Mouse (Mus musculus) ovary, postnatal 14 days (tissue): ENCODE results near the gene Mob1b.

Source experiments
- DNase-seq: peaks from one replicate; pipeline ENCODE4 v3.0.0; 2022; ENCODE audit warnings: low spot score

Gene Mob1b

DNA sequence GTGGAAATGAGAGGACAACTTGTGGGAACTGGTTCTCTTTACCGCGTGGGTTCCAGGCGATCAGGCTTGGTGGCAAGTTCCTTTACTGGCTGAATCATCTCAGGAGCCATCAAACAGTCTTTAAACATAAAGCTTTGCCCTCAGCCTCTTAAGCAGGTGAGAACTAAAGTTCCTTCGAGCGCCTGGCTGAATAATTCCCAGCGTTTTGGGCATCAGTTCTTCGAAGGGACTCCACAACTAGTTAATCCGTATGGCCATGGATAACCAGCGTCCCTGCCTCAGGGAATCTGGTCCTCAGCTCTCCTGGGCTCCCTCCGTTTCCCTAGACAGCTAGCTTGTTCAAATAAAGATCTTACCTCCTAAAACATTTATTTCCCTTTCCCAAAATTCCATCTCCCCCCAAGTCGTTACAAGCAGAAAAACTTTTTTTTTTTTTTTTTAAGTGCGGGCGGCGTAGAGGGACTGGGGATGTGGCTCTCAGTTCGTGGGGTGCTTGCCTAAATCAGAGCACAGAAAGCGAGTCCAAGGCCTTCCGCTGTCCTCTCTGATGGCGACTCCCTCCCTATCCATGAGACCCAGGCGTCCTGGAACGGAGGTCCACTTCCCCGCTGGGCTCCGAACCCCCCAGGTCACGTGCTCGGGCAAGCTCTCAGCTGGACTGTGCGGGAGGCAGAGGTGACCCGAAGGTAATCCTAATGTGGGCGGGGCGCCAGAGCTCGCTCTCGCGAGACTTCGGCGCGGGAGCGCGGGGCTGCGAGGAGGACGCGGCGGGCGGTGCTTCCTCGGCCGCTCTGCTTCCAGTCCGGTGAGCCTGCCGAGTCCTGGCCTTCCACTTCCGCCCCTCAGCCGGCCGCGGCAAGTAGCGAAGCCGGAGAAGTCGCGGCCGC lies at the start of gene Mob1b:
Gene Mob1b (plus strand): TSS at position 740 of the 887 bp plus-strand sequence.
- peak; percentile 99 for DNase-seq

DNA sequence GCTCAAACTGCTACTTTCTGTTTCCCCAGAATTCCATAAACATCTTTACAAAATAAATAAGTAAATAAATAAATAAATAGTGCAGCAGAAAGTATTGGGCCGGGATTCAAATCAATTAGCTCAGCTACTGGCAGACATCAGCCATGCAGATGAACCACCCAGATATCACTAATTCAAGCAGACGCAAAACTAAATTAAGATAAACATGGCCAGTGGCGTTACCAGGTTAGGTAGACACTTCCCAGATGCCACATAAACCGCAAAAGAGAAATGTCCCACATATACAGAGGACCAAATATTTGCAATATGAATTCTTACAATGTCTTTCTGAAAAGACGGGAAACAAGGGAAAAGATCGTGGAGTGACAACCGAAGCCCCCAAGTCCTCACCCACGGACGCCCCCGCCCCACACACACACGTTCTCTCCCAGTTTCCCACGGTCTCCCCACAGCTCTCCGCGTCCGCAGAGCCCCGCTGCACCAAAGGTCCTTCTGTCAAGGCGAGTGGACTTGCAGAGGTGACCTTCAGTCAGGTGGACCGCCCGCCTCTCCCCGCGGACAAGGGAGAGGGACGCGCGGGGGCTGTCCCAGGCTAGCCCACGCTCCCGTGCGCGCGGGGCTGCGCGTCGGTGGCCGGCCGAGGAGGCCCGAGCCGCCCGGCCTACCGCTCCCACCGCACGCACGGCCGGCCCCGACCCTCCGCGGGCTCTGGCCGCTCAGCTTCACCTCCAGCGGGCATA lies 45.8 kb upstream of the Mob1b start:
- DNase-seq, result peak; percentile 6

DNA sequence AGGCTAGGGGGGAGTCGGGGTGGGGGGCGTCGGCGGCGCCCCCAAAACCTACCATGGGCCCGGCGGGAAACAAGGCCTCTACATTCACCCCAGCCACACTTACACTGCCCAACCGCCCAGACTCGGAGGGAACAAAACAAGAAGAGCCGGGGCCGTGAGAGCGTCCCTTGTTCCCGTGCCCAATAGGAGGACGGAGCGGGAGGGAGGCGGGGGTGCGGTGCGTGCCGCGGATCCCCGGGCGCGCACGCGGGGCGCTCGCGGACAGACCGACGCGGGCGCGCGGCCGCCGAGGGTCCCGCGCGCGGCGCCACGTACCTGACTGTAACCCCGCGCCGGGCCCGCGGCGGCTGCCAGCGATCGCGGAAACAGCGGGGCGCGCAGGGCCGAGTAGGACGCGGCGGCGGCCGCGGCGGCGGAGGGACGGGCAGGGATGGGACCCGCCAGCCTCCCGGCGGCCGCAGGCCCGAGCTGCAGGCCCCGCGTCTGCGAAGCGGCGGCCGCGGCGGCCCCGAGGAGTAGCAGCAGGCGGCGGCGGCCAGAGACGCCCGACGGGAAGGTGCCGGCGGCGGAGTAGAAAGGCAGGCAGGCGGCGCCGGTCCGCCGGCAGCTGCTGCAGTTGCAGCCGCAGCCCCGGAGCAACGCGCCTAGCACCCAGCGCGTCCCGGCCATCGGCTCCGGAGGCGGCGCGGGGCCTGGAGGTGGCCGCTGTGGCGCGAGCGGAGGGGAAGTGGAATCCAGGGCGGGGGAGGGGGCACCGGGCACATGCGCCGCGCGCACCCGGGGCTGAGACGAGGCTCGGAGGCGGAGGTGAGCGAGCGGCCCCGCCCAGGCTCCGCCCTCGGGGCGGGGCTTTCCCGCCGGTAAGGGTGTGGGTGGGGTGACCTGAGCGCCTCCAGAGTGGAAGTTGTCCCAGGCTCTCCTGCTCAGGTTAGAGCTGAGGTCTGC lies 44.9 kb upstream of the Mob1b start, which contains the start of gene Grsf1:
Gene Grsf1 (minus strand): TSS at position 729 of the 945 bp plus-strand sequence.
- peak; percentile 85 for DNase-seq

DNA sequence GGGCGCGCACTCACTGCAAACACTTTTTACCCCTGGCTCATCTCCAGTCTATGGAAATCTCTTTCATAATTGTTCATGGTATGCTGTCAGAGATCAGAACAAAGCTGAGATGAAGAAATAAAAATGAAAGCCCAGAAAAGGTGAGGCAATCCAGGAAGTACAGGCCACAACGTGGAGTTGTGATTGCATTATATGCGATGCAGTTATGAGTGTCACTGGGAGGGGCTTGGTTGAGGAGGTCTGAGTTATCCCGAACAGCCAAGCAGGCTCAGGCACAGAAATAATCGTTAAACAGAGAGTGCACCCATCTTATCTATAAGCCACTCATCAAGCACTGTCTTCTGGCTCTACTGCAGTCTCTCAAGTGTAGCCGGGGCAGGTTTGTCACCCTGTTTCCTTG lies 41.7 kb upstream of the Mob1b start:
- no peak for DNase-seq

DNA sequence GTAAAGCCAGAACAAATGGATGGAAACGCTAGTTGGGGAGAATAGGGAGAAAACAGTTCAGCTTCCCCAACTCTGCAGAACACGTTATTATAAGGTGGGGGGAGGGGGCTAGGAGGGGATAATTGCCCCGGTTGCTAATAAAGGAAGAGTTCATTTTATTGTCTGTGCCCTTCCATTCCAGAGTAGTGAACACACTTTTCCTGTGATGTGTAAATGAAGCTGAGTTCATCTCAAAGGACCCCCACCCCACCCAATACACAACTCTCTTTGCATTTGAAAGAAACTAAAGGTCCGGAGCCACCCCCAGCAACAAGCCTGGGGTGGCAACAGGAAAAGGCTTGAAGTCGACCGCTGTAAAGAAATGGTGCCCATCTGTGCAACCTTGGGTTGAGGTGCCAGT lies 41.3 kb upstream of the Mob1b start:
- DNase-seq, result no peak

DNA sequence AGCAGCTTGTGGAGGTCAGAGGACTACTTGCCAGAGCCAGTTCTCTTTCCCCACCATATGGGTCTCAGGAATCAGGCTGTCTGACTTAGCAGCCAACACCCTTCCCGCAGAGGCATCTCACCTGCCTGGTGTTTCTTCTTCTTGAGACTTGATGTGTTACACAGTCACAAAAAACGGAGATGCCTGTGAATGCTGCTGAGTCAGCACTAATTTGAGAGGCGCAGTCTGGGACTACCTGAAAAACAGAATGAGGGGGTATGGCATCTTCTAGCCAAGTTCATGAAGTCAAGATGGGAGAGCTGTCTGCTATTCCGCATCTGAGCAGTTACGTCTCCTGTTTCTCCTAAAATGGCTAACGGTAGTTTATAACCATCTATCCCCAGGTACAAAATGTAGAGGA lies 40.1 kb upstream of the Mob1b start:
- no peak for DNase-seq

DNA sequence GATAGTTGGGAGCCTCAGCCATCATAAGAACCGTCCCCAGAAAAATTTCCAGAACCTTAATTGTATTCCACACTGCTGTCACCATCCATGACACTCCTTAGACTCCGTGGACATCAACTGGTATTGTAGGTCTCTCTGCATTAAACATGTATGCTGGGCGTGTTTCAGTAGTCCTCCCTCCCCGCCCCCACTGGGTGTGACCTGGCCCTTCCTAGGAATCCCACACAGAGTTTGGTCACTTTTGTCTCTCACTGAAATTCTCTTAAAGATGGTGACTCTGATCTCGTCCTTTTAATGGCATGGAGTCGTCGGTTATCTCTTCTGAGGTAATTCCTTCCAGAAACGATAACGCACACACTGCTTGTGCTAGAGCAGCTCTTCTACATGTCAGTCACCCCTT lies 36.9 kb upstream of the Mob1b start:
- DNase-seq, result no peak

DNA sequence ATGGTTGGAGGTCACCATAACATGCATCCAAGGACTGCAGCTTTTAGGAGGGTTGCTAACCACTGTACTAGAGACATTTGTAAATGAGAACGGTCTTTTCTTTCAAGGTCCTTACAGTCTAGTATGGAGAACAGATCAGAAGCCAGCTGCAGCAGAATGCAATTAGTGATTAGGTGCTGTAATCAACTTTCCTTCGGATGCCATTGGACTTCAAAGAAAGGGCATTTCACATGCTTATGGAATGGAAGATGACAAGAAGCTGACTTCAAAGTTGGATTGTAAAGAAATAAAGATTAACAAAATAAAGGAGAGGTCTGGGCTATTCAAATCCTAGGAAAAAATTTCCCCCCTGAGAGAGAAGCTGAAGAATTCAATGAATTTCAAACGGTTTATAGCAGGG lies 36.4 kb upstream of the Mob1b start:
- no peak for DNase-seq

DNA sequence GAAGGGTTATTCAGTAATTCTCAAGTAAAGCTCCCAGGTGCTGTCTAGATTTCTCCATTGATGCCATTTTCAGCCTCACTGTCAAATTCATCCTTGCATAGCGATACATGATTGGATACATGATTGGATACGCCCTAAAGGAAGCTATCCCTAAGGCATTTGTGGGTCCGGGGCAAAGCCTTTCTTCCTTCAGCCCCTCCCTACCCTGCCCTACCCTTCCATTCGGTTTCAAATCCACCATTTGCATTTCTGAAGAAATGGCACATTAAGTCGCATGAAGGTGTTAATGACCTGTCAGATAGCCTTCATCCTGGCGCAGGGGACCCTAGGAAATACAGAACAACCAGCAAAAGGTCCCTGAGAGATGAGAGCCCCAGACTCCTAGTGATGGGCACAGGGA lies 35.3 kb upstream of the Mob1b start:
- no peak for DNase-seq

DNA sequence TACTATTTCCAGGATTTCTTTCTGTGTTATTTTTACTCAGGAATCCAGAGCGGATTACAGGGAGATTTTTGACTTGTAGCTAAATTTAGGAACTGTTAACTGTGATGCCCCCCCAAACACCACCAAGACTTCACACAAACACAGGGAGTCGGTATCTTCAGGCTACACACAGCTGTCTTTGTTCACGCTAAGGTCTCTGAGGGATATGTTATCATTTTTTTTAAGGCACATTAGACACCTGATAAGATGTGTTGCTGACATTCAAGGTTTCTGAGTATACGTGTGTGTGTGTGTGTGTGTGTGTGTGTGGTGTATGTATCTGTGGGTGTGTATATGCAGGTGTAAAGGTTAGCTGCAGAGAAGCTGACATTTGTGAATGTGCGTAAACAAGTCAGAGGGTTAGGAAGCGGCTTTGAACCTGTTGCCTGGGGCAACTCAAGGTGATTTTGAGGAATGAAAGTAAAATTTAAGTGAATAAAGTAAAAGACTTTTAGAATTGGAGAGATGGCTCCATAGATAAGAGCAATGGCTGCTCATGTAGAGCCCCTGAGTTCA lies 34.8 kb upstream of the Mob1b start:
- no peak for DNase-seq

DNA sequence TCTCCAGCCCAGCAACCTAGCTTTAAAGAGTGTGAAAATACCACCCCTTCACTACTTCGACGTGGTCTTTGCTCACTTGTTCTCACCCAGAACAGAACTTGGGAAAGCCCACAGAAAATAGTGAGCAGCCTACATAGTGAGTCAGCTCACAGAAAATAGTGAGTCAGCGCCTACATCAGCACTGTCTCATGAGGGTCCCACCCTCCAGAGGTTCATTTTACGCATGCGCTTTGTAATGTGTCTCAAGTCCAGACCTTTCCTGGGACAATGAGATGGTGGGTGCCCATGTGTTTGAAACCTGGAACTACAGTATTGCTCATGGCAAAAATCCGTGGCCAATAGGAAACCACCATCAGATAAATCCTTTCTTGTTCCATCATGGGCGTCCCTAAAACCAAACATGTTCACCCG lies 32.7 kb upstream of the Mob1b start:
- no peak for DNase-seq

DNA sequence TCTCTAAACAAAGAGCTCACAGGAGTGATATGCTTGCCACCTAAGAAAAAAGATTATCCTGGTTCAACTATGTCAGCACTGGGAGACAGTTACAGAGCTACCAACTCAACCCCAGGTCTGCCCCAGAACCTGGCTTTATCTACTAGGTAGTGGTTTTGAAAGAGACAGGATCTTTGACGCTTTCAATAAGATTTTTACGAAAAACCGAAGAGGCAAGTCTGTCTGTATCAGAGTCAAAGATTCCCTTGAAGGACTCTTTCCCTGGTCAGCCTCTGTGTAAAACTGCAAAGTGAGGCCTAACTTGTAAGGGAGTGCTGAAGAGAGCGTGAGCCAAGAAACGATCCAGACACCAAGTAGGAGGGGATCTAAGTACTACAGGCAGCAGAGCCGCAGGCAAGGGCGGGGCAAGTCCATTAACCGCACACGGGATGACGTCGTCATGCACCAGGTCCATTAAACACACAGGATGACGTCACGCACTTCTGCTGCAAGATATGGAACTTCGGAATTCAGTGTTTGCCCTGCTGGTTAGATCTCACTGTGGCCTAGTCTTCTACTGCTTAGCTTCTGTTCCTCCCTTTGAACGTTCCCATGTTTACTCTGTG lies 32.0 kb upstream of the Mob1b start:
- no peak for DNase-seq

DNA sequence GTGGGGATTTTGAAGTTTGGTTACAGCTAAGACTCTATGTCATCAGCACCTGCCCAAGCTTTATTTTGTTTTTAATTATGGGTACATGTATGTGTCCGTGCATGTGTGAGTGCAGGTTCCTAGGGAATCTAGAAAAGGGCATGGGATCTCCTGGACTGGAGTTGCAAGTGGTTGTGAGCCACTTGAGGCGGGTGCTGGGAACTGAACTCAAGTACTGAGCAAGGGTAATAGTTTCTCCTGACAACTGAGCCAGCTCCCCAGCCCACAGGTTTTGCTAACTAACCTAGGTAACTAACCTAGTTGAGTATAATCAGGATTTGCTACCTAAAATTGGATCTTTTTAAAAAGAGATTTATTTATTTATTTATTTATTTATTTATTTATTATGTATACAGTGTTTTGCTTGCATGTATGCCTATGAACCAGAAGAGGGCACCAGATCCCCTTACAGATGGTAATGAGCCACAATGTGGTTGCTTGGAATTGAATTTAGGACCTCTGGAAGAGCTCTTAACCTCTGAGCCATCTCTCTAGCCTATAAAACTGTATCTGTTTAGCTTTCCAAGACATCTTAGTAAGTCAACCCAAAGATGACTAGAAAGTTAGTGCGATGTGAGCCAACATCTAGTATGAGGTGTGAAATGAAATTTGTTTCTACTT lies 31.2 kb upstream of the Mob1b start:
- DNase-seq, result no peak

DNA sequence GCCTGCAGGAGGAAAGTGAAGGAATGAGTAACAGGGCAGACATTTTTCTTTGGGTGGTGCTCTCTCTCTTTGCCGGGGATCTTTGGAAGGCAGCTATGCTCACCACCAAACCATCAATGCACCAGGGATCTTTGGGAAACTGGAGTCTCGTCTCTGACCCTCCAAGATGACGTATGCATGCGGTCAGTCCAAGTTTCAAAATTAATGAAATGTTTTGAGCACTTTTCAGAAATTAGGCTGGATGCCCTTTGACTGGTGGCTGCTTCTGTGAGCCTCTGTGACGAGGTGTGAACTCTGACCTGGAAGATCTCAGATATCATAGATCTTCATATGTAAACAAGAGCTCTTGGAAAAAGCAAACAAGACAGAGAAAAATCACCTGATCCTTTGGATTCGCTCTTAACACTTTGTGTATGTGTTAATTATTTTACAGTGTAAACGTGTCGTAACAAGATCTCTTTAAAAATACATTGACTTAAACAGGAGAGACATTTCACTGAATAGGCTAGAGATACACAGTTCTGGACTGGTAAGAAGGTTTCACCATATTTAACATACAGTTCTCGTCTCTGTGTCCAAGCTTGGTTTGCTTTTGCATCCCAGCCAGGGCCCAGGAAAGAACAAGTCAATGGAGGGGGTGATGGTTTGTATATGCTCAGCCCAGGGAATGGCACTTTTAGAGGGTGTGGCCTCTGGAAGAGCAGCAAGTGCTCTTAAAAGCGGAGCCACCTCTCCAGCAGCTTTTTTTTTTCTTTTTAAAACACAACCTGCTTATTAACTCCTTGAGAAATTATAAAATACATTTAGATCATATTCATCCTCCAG lies 29.8 kb upstream of the Mob1b start:
- no peak for DNase-seq

DNA sequence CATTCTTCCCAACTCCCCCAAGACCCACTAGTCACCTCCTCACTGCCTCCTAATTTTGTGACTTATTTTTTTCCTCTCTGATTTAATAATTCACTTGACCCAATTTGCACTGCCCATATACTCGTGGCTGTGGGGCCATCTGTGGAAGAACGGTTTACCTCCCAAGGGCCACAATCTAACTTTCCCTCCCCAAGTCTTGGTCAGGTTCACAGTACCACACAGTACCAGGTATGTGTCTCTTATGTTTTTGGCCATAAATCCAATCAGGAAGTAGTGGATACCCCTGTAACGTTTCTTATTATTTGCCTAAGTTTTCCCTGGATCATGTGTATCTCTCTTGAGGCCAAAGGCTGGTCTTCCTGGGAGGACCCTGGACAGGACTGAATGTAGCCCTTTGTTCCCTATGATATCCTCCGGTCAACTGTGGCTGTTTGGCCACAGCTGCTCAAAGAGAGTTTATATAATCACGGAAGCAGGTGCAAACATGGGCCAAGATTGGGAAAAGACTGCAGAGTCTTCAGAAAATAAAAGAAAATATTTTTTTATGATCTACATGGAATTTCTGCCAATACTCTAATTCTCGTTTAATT lies 29.1 kb upstream of the Mob1b start:
- no peak for DNase-seq

DNA sequence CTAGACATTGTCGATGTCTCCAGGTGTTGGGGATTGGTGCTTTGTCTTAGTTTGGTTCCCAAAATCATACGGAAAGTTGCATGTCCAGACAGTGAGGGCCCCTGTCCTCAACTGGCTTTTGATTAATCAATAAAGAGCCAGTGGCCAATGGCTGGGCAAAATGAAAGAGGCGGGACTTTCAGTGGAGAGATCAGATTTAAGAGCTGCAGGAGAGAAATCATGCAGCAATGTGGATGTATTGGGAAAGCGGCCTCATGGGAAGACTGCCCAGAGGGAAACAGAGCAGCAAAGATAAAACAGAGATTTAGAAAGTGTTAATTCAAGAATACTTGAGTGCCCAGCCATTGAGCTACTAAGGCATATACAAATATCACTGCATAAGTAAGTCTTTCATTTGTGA lies 28.1 kb upstream of the Mob1b start:
- DNase-seq, result no peak

DNA sequence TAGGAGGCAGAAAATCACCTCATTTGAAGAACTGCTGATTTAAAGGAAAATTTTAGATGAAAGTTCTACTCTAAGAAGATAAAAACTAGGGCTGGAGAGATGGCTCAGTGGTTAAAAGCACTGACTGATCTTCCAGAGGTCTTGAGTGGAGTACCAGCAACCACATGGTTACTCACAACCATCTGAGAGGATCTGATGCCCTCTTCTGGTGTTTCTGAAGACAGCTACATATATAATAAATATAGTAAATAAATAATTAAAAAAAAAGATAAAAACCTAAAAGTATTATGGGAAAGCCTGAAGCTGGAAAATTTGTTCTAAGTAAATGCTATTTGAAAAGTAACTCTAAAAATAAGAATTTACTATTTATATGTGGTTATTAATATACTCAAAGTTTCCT lies 27.6 kb upstream of the Mob1b start:
- no peak for DNase-seq

DNA sequence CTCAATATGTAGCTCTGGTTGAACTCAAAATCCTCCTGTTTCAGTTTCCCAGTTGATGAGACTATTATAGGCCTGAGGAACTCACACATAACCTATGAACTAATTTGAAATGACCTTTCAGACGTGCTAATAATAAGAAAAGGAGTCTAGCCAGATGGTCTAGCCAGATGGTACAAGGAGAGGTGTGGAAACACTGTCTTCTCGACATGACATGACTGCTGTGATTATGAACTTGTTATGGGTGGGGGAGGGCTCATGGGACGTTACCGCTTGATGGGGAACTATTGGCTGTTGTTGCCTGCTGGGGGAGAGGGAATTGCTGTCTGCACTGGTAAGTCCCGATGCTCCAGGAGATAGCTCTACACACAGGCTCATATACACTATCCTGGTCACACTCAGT lies 23.4 kb upstream of the Mob1b start:
- DNase-seq, result no peak

DNA sequence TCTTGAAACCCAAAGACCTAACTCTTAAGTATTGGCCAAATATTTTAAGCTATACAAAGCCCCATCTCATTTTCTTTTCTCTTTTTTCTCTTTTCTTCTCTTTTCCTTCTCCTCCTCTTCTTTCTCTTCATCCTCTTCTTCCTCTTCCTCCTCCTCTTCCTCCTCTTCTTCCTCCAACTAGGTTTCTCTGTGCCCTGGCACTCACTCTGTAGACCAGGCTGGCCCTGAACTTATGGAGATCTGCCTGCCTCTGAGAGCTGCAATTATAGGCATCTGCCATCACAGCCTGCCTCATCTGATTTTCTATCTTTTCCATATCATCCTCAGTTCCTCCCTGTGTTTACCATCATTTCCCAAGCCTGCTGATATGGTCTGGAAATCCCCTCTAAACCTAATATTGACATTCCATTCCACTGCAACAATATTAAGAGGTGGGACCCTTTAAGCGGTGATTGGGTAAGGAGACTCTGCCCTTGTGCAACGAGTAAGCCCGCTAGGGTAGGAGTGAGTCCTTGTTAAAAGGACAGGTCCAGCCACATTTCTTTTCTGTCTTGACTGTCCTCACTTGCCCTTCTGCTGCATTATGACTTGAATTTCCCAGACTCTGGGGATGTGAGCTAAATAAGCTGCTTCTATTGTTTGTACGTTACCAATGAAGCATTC lies 21.3 kb upstream of the Mob1b start:
- no peak for DNase-seq
